Mouse (Mus musculus): ENCODE results near the gene Gm5447.

Gm5447 gene

DNA sequence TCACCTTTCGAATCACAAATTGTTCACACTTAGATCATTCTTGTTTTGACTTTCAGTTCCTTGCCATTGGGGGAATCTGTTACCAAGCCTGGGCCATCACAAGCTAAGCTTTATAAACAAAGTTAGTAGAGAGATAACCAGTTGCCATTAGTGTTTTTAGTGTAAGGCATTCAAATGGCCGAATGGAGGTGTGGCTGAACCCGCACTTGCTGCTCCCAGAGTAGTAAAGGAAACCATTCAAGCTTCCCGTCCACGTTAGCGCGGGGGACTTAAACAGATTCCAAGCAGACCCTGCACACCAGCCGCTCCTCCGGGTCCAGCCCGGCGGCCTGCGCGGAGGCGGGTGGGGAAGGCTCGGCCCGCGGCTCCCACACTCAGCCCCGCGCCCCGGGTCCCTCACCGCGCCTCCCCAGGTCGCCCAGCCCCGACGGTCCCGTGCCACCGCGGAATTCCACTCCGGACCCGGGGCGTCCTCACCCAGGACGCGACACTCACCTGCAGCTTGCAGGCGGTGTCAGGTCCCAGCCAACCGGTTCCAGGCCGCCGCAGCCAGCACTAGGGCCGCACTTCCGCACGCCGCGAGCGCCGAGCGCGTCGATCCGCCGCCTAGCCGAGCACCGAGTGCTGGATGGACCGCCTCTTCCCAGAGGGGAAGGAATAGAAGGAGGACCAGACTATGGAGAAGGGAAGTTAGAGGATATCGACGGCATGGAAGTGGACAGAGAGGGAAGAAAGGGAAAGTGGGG lies at the start of gene Gm5447, which contains the start of gene Exoc2:
Gm5447 (plus strand) TSS at position 704 of the 746 bp plus-strand sequence.
Exoc2 (minus strand) TSS at position 593 of the 746 bp plus-strand sequence.
- CTCF ChIA-PET: interaction anchor here in 1 of 4 experiments (0.5 kb wide), 2 partner anchors 649 to 1110 kb away, joined by 3 read pairs; no protein-coding TSS in a partner anchor
- POLR2A ChIA-PET: interaction anchor here in 3 of 4 experiments (0.6 to 2.5 kb wide), 10 partner anchors 9 to 35 kb away, joined by 3 to 10 read pairs (median 6); partner anchors contain the start of gene Hus1b (in 2 of the 3)

DNA sequence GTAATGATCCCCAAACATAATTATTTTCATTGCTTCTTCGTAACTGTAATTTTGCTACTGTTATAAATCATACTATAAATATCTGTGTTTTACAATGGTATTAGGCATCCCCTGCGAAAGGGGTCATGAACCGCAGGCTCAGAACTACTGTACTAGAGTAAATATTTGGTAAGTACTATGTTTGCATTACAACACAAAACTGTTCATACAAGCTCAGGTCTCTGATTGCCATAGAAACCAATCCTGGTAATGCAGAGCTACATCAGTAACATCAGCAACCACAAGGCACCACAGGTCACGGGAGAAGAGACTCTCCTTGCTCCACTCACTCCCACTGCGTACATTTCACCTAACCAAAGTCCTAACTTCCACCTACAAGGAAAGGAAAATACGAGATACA lies 49.7 kb upstream of the Gm5447 start:
- ChIA-PET CTCF (interaction anchor here in 1 of 4 experiments (0.7 kb wide), 1 partner anchor 33 kb away, joined by 5 read pairs; no protein-coding TSS in a partner anchor), POLR2A (no interaction called here)

DNA sequence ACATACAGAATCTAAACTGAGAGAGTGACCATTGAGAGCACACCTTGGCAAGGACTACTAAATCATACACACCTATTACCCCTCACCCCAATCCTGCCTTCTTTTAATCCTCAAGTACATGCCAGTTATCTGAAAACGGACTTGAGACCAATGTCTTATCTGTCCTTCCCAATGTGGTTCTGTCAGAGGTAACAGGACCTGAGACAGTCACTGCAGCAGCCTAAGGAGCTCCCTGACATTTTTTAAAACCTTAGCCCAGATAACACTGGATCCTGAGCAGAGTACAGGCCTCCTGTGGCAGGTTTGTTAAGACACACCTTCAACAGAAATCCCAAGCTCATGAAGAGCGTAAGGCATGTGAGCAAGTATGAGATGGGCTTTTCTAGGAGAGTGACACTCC lies 44.9 kb upstream of the Gm5447 start:
- CTCF ChIA-PET: no interaction called here
- POLR2A ChIA-PET: interaction anchor here in 2 of 4 experiments (0.6 kb wide), 2 partner anchors 44 to 86 kb away, joined by 4 read pairs; no protein-coding TSS in a partner anchor

DNA sequence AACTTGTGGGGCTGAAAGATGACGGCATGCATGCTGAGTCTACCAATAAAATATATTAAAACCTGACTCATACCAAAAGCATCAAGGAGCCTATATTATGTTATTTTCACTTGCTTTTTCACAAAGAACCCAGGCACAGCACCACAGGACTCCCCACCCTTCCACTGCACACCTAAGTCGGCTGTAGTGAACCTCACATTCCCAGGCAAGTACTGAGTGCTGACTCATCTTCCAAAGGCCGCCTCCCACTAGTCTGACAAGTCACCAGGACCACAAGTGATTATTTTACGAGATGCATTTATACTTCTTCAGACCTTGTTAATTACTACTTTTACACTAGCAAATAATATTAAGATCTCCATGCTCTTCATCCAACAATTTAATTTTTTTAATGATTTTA lies 42.4 kb upstream of the Gm5447 start:
- POLR2A ChIA-PET: no interaction called here

DNA sequence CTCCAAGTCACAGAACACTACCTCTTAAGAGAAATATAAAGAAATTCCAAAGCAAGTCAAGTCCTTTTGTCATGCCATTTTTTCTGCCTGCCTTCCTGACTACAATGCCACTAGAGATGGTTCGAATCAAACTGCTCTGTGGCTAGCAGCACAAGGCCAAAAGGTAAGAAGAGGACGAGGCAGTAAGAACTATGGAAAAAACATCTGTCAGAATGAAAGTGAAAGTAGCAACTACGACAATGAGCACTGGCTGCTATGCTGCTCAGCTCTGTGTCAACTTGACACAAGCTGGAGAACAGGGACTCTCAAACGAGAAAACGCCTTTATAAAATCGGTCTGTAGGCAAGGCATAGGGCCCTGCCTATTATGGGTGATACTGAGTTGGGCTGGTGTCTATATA lies 41.0 kb upstream of the Gm5447 start:
- POLR2A ChIA-PET: no interaction called here
- CTCF ChIA-PET: no interaction called here

More for the DNA sequence above, 42.4 kb upstream of the Gm5447 start:
- CTCF ChIA-PET: no interaction called here

DNA sequence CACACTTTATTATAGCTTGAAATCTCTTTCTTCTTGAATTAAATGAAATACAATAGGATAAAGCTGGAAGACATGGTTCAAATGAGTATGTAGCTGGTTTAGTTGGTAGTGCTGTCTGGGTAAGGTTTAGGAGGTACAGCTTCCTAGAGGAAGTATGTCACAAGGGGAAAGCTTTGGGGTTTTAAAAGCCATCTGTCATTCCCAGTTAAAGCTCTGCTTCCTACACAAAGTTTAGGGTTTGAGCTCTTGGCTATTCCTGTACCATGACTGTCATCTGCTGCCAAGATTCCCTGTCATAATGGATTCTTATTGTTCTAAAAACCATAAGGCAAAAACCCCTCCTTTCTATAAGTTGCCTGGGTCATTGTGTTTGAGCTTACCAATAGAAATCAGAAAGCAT lies 28.2 kb upstream of the Gm5447 start:
- ChIA-PET CTCF (interaction anchor here in 1 of 4 experiments (0.9 kb wide), 1 partner anchor 14 kb away, joined by 3 read pairs; no protein-coding TSS in a partner anchor), POLR2A (interaction anchor here in 1 of 4 experiments (0.6 to 1.4 kb wide), 3 partner anchors 9 to 40 kb away, joined by 3 to 4 read pairs (median 3); no protein-coding TSS in a partner anchor)

DNA sequence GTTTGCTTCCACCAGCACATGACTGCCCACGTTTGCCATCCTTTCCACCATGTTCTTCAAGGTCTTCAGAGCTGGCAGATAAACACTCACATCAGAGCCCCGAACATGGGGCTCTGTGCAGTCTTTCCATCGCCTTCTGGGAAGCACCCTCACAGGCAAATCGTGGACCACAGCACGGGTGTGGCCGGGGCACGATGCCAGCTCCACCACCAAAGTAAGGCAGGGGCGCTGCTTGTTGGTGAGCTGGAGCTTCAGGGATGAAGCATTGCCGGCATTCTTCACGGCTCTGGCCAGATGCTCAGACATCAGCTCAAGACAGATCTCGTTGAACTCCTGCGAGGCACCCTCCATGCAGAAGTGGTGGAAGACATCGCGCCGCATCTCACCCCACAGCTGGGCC lies 26.9 kb upstream of the Gm5447 start:
- CTCF ChIA-PET: interaction anchor here in 2 of 4 experiments (0.8 to 1.5 kb wide), 2 partner anchors 59 to 405 kb away, joined by 3 read pairs; no protein-coding TSS in a partner anchor
- POLR2A ChIA-PET: interaction anchor here in 3 of 4 experiments (0.8 to 1.5 kb wide), 11 partner anchors 8 to 29 kb away, joined by 3 to 7 read pairs (median 4); partner anchors contain the start of genes Exoc2 (in 2 of the 3) and Gm5447 (in 2 of the 3)

DNA sequence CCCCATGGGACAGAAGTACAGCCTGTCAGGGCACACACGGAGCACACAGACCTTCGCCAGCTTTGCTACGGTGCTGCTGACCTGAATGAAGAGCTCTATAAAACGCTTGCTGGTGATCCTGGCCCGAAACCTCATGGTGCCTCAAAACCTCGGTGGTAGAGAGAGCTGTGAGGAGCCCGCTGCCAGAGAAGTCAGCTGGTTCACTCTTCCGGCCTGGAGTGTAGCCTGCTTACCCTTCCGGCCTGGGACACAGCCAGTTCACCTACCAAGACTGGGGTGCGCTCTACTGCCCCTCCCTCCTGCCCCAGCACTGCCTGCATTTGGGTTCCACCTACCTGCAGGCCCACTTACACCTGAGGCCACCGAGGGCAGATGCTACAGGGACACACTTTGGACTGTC lies 26.5 kb upstream of the Gm5447 start, which contains the start of gene Hus1b:
Hus1b (minus strand) TSS at position 220 of the 400 bp plus-strand sequence.
- CTCF ChIA-PET: interaction anchor here in 2 of 4 experiments (0.8 to 1.5 kb wide), 2 partner anchors 59 to 405 kb away, joined by 3 read pairs; no protein-coding TSS in a partner anchor

DNA sequence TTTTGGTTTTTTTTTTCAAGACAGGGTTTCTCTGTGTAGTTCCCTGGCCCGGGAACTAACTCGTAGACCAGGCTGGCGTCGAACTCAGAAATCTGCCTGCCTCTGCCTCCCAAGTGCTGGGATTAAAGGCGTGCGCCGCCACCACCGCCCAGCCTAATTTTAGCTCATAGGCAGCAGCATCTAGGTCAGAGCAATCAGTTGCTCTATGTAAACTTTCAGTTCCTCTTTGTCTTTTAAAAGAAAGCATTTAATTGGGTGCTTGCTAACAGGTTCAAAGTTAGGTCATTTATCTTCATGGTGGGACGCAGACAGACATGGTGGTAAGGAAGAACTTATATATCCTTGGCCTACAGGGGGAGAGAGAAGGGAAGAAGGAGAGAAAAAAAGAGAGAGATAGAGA lies 24.8 kb upstream of the Gm5447 start:
- ChIA-PET CTCF (no interaction called here), POLR2A (interaction anchor here in 1 of 4 experiments (0.9 kb wide), 1 partner anchor 24 kb away, joined by 4 read pairs; no protein-coding TSS in a partner anchor)

More for the DNA sequence above, 26.5 kb upstream of the Gm5447 start, which contains the start of gene Hus1b:
- POLR2A ChIA-PET: interaction anchor here in 3 of 4 experiments (0.8 to 1.5 kb wide), 11 partner anchors 8 to 28 kb away, joined by 3 to 7 read pairs (median 4); partner anchors contain the start of genes Exoc2 (in 2 of the 3) and Gm5447 (in 2 of the 3)

DNA sequence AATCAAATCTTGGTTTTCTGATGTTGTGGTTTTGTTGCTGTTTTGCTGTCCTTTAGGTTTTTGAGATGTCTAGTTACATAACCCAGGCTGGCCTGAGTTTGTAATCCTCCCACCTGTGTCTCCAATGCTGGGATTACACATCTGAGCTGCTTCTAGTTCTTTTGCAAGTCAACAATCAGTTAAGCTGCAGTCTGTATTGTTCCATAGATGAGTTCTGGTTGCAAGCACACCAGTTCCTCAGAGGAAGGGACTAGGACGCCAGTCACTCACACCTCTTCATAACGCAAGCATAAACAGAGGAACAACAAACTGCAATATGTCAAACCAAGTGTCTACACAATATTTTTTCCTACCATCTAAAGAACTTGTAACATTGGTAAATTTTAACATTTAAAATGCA lies 22.0 kb upstream of the Gm5447 start:
- POLR2A ChIA-PET: interaction anchor here in 1 of 4 experiments (0.8 kb wide), 1 partner anchor 18 kb away, joined by 3 read pairs; no protein-coding TSS in a partner anchor

DNA sequence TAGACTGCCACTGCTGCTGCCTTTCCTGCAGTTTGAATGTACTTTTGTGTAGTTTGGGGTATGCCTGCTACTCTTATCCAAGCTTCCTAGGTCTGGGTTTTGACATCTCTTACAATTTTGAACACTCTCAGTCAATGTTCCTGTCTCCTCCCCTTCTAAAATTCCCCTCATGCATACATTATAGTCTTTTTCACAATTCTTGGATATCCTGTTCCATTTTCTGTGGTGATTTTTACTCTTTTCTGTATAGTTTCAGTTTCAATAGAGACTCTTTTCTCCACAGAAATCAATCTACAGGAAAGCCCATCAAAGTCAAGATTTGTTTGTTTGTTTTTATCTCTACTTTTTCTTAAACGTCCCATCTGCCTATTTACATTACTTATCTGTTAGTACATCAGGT lies 20.4 kb upstream of the Gm5447 start:
- POLR2A ChIA-PET: no interaction called here
- CTCF ChIA-PET: no interaction called here

More for the DNA sequence above, 22.0 kb upstream of the Gm5447 start:
- CTCF ChIA-PET: no interaction called here

DNA sequence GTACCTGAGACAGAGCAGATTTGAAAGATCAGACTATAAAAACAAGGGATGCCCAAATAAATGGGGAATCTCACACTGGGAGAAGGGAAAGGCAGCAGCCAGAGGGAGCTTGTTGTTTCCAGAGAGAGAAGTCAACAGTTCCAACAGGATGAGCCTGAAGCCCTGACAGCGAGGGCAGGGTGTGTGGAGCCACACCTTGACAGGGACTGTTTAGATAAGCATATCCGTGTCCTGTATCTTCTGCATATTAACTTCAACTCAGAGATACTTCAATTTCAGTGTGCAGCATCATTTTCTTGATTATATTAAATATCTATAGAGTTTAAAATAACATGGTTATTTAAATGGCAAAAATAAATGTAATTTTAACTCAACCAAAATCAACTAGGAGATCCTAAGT lies 13.3 kb upstream of the Gm5447 start:
- POLR2A ChIA-PET: interaction anchor here in 2 of 4 experiments (1.2 to 1.6 kb wide), 2 partner anchors 14 to 66 kb away, joined by 3 to 4 read pairs; no protein-coding TSS in a partner anchor
- CTCF ChIA-PET: no interaction called here

DNA sequence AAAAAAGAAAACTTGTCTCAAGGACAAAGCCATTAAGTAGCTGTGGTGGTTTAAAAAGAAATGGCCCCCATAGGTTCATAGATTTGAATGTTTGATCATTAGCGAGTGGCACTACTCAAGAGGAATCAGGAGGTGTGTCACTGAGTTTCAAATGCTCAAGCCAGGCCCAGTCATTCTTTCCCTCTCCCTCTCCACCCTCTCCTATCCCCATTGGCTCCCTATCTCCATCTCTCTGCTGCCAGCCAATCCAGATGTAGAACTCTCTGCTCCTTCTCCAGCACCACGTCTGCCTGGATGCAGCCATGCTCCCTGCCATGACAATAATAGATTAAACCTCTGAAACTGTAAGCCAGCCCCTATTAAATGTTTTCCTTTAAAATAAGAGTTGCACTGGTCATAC lies 12.1 kb upstream of the Gm5447 start:
- CTCF ChIA-PET: interaction anchor here in 1 of 4 experiments (0.6 kb wide), 1 partner anchor 51 kb away, joined by 6 read pairs; no protein-coding TSS in a partner anchor

DNA sequence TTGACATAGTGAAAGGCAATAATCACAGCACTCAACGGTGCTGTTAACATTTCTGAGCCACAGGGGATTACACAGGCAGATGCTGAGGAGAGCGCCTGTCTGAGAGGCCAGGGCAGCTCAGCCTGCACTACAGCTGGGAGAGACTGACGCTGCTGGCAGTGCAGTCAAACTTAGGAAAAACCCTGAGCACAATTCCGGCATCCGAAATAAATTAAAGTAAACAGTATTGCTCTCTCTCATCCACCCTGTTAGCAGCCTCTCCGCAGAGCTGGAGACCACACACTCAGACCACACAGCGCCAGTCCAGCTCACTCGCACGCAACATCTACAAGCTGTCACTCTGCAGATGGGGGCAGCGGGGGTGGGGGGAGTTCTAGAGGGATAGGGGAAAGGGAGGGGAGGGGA lies 7.5 kb upstream of the Gm5447 start:
- POLR2A ChIA-PET: interaction anchor here in 3 of 4 experiments (0.6 to 1.8 kb wide), 7 partner anchors 8 to 1079 kb away, joined by 3 to 6 read pairs (median 3); partner anchors contain the start of gene Hus1b (in 2 of the 3)
- CTCF ChIA-PET: interaction anchor here in 2 of 4 experiments (0.6 to 1.4 kb wide), 2 partner anchors 15 to 355 kb away, joined by 4 read pairs; no protein-coding TSS in a partner anchor

More for the DNA sequence above, 12.1 kb upstream of the Gm5447 start:
- POLR2A ChIA-PET: no interaction called here

DNA sequence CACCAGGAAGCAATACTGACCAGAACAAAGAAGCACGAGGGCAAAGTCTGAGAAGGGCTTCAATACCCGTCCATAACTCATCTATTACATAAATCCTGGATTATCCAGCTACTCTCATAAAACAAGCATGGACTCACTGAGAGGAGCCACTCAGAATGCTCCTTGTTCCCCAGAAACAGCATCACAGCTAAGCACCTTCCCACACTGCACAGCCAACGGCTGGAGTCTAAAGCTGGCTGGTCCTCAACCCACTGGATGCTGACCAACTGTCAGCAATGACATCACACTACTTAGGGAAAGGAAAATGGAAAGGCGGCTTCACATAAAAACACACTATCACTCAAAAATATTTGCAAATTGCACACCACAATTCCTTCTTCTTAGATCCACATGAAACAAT lies 5.7 kb upstream of the Gm5447 start:
- ChIA-PET POLR2A (interaction anchor here in 1 of 4 experiments (0.7 kb wide), 1 partner anchor 294 kb away, joined by 3 read pairs; no protein-coding TSS in a partner anchor), CTCF (no interaction called here)

DNA sequence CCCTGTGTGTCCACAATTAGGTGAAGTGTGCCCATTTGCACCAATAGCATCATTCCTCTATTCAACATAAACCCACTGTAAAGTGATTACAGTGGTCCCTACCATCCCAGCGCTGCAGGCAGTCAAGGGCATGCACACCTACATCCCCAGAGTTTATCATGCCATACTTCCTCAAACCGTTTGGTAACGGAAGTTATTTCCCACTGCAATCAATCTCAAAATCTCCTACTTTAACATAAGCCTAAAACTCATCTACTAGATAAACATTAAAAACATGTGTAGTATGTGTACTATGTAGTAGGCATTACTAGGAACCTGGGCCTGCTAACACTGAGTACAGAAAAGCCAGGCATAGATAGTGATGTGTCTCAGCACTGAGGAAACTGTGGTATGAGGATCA lies 3.0 kb upstream of the Gm5447 start:
- ChIA-PET POLR2A (no interaction called here), CTCF (interaction anchor here in 1 of 4 experiments (0.7 kb wide), 1 partner anchor 12 kb away, joined by 4 read pairs; no protein-coding TSS in a partner anchor)

DNA sequence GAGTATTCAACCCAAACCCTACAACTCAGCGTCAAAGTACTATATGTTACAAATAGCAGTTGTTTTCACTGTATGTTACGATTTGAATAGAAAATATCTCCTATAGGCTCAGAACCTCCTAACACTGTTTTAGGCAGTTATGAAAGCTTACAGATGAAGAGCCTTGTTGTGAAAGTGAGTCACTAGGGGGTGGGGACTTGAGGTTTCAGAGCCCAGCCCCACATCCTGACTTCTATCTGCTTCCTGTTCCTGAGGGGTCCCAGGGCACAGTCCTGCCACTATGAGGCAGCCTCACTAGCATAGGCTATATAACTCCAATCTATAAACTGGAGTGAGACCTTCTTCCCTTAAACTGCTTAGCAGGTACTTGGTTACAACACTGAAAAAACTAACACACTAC lies 1.9 kb upstream of the Gm5447 start:
- CTCF ChIA-PET: no interaction called here
- POLR2A ChIA-PET: no interaction called here

DNA sequence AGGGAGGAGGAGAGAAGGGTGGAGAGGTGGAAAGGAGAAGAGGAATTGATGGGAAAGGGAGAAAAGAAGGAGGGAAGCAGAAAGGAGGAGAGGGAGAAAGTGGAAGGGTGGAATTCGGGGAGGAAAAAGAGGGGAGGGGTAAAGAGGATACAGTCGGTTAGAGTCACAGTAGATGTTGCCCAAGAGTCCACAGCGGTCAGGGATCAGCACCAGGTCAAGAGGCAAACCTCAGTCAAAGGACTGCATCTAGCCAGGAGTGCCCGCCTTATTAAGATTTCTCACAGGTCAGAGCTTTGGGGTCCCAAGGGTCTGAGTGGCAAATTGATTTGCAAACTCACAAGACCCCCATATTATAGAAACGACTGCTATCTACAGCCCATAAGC lies 235 bp downstream of the Gm5447 start:
- ChIA-PET POLR2A (interaction anchor here (1.0 to 2.5 kb wide), 9 partner anchors 8 to 27 kb away, joined by 3 to 10 read pairs (median 5); partner anchors contain the start of gene Hus1b (in 2 of the 4)), CTCF (interaction anchor here in 1 of 4 experiments (0.5 kb wide), 1 partner anchor 649 kb away, joined by 3 read pairs; no protein-coding TSS in a partner anchor)

DNA sequence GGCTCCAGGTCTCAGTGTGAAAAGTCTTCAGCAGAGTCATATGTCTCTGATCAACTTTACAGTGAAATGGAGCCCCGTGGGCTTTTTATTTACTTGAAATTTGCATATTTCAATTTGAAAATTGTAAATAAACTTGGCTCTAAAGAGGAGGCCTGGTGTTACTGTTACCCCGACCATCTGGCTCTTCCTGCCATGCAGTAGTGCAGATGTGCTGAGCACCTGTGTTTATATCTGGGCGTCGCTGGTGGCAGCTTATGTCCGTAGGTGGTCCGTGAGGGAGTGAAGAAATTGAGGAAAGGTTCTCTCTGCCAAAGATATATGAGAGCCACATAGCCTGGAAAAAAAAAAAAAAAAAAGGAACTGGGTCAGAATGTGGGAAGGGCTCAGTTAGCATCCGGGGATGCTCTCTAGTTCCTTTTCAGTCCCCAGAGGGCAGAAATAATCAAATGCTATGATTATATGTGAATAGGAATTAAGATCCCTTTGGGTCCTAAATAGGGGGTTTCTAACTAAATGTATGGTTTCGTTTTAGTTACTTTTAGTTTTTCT lies 2.6 kb downstream of the Gm5447 start:
- CTCF ChIA-PET: interaction anchor here in 1 of 4 experiments (0.9 kb wide), 1 partner anchor 17 kb away, joined by 3 read pairs; no protein-coding TSS in a partner anchor
- POLR2A ChIA-PET: interaction anchor here in 2 of 4 experiments (0.5 to 1.4 kb wide), 6 partner anchors 9 to 1556 kb away, joined by 3 to 8 read pairs (median 3); no protein-coding TSS in a partner anchor
